Mouse (Mus musculus): ENCODE measurements around the gene Frem2.

Gene Frem2

DNA sequence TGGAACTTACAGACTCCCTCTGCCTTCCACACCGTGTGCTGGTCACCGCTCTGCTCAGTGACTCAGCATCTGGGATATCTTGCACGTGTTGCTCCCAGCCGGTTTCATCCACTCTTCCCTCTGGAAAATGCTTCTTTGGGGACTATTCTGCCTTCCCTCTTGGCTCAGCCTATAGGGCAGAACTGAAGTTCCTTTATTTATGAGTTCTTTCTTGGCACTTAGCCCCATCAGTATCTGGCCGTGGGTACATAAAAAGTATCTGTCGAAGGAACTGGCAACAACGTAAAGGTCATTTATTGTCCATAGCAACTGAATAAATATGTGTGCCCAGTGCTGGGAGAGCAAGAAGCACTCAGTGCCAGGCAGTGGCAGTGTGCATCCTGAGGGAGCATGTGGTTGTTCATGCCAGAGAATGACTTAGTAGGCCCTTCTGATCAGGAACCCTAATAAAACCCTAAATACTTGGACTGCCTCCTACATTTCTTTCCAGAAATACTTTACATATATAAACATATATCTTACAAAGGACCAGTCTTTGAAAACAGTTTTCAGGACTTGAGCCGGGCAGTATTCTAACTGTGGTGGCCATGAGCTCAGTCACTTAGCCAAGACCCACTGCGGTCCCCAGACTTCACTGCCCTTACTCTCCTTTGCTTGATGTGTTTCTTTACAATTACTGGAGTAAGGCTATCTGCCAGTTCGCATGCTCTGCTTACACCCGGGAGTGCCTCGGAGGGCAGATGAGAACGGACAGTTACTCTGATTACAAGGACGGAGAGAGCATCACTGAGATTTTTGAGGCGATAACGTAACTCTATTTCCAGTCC lies 99.6 kb downstream of the Frem2 start:
- no peak for DNase-seq (ENCODE audit: low read depth in 2 of 2, low spot score in 2 of 2)

- no peak for DNase-seq (ENCODE audit: low read depth in 2 of 2, low spot score in 2 of 2)
These were observed 101.9 kb downstream of the Frem2 start for GRCm38 (mm10) chr3:53555031-53555952.

DNA sequence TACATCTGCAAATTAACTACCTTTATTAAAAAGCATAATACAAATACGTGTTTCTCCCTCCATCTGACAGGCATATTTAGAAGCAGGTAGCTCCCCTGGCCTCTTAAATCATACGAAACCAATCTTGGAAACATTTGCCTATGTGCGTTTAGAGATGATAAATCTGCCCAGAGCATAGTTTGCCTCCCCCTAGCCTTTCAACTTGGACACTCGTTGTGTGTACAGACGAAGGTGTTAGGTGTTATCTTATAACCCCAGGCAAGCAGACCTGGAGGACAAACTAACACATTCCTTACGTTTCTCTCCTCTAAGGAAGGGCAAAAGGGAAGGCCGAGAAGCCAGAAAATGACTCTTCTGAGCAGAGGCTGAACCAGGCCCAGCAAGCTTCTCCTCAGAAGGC lies 104.5 kb downstream of the Frem2 start:
- DNase-seq (ENCODE audit: low read depth in 2 of 2, low spot score in 2 of 2), result no peak

DNA sequence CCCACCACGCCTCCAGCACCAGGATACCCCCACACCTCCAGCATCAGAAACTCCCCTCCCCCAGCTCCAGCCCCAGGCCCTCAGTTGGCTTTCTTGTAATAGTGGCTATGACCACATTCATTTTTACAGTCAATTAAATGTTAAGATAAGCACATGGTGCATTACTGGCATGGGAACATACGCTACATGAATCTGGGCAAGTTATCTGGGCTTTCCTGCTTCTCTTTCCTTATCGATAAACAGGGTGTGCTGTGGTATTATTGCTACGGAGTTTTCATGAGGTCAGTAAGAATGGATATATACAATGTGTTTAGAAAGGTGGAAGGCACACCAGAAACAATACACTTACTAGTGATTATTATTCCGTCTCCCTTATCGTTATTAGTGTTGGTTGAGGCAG lies 125.1 kb downstream of the Frem2 start:
- DNase-seq (ENCODE audit: low read depth in 2 of 2, low spot score in 2 of 2), result no peak

DNA sequence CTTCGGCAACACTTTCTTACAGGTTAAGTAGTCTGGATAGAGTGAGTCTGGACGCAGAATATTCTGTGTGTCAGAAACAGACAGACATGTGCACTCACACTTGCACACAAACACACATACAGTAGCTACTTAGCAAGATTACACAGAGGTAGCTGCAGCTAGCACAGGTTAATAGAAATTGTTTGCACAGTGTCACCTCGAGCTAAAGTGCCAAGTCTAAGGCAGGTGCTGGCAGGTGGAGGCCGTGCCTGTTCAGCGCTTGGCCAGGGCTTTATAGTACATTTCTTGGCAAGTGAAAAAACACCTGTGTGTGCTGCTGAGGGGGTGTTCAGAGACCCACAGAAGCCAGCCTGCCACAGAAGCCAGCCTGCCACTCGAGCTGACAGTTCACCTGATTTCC lies 126.8 kb downstream of the Frem2 start:
- no peak for DNase-seq (ENCODE audit: low read depth in 2 of 2, low spot score in 2 of 2)

DNA sequence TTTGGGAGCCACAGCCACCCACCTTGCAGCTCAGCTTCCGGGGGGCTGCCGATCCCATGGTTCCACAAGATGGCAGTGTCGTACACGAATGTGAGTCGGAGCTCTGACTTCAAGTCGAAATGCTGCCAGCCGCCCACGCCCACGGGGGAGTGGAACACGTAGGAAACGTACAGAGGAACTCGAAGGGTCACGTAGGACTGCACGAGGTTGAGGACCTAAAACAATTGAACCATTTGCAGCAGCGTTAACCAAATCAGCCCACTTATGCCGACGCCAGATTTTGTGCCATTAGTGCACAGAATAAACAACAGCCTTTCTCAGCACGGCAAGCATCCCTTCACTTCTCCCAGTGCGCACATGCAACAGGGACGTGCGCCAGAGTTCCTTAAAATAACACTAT lies 131.4 kb downstream of the Frem2 start:
- peak; percentile 2 to 15 for DNase-seq (ENCODE audit: low read depth in 2 of 2, low spot score in 2 of 2)

- no peak for DNase-seq (ENCODE audit: low read depth in 2 of 2, low spot score in 2 of 2)
These were observed 134.4 kb downstream of the Frem2 start for GRCm38 (mm10) chr3:53522794-53523193.

DNA sequence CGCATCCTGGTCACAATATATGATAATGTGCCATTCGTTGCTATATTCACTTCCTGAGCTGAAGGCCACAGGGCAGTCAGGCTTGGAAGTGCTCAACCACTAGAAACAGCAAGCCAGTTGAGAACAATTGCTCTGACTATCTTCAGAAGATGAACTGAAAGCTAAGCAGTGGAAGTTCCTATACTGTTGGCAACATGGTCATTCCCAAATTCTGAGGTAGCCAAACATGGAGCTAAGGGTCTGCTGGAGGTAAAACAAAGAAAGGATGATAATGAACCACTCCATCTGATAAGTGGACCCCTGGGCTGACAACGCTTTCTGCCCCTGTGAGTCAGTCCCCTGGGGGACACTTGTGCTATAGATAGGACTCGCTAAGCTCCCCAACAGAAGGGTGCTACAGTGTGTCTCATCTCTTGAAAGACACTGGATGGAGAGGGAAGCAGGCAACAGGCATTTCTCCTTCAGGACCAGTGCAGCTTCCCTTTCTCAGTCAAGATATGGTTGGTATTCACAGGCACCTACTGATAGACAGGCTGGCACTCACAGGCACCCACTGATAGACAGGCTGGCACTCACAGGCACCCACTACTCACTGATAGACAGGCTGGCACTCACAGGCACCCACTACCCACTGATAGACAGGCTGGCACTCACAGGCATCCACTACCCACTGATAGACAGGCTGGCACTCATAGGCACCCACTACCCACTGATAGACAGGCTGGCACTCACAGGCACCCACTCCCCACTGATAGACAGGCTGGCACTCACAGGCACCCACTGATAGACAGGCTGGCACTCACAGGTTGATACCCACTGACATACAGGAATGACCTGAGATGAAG lies 142.7 kb downstream of the Frem2 start:
- no peak for DNase-seq (ENCODE audit: low read depth in 2 of 2, low spot score in 2 of 2)

- DNase-seq (ENCODE audit: low read depth in 2 of 2, low spot score in 2 of 2), result no peak
These were observed 144.1 kb downstream of the Frem2 start for GRCm38 (mm10) chr3:53513096-53513495.

DNA sequence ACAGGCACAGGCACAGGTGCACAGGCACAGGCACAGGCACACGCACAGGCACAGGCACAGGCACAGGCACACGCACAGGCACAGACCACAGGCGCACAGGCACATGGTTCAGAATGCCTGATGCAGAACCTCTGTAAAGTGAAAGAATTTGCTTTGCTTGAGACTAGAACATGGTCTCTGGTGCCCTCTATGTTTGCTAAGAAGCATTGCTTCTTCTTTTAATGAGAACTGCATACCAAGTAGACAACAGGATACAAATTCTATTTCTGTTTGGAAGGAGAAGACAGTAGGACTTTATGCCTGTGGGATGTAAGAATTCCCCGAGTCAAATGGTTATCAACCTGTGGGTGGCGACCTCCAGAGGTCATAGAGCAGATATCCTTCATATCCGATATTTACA lies 154.7 kb downstream of the Frem2 start:
- no peak for DNase-seq (ENCODE audit: low read depth in 2 of 2, low spot score in 2 of 2)

- DNase-seq (ENCODE audit: low read depth in 2 of 2, low spot score in 2 of 2), result no peak
These were observed 158.7 kb downstream of the Frem2 start for GRCm38 (mm10) chr3:53498351-53498905.

DNA sequence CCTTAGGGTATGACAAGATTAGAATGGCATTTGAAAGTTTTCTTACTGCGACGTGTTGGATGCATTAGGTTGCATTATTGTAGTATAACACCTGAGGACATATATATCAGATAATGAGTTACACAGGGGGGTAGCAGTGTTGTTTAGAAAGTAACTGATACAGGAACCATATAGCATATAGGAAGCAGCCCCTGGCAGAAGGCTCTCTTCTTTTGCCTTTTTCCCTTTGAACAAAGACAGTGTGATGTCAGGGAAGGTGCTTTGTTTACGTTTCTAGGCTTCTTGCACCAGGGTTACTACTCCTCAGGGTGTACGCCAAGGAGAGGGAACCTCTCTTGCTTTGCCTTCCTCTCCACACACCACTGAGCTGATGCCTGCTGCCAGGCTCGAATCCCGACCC lies 168.8 kb downstream of the Frem2 start, which contains the start of gene Stoml3:
Stoml3 (plus strand) TSS at position 301 of the 400 bp plus-strand sequence.
- no peak for DNase-seq (ENCODE audit: low read depth in 2 of 2, low spot score in 2 of 2)

DNA sequence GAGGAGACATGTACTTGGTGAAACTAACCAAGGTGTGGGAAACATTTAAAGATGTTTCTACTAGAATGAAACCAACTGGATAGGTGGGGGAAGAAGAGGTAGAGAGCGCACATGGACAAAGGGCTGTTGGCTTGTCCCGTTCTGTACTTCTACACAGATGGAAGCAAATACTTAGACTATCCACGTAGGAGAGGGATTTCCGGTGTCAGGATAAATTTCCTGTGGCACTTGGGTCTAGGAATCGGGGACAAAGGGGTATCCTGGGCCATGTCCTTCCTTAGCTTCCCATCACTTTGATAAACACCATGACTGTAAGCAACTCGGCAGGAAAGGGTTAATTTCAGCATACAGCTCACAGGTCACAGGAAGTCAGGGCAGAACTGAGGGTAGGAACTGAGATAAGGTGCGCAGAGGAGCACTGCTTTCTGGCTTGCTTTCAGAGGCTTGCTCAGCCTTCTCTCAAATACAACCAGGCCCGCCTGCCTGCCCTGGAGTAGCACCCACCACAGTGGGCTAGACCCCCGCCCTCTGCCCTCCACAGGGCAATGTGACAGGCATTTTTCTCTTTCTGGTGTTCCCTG lies 170.1 kb downstream of the Frem2 start:
- DNase-seq (ENCODE audit: low read depth in 2 of 2, low spot score in 2 of 2), result no peak

GRCm38 (mm10) chr3:53486561-53486960 lies 170.6 kb downstream of the Frem2 start:
- no peak for DNase-seq (ENCODE audit: low read depth in 2 of 2, low spot score in 2 of 2)

DNA sequence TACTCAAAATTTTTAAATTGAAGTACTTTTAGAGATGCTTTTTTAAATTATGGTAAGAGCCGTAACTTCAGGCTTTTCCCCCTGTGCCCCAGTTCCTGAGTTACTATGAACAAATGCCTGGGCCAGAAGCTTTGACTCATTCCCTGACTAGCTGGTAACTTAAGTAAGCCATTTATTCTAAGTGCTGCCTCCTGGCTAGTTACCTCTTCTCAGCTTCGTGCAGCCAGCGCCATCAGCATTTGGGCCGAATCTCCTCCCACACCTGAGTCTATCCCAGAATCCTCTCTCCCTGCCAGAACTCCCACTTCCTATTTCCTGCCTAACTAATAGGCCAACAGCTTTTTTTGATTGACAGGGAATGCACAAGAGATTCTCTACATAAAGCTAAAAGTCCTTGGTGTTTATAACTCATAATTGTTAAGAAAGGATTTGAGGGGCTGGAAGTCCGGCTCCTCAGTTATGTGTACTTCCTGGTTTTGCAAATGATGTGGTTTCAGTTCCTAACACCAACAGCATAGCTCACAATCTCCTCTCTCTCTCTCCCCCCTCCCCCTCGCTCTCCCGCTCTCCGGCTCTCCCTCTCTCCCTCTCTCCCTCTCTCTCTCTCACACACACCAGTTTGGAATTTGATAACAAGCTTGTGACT lies 173.6 kb downstream of the Frem2 start:
- DNase-seq (ENCODE audit: low read depth in 2 of 2, low spot score in 2 of 2), result no peak

- no peak for DNase-seq (ENCODE audit: low read depth in 2 of 2, low spot score in 2 of 2)
These were observed 178.6 kb downstream of the Frem2 start for GRCm38 (mm10) chr3:53478419-53479046.

- DNase-seq (ENCODE audit: low read depth in 2 of 2, low spot score in 2 of 2), result no peak
These were observed 179.7 kb downstream of the Frem2 start for GRCm38 (mm10) chr3:53477468-53477867.

DNA sequence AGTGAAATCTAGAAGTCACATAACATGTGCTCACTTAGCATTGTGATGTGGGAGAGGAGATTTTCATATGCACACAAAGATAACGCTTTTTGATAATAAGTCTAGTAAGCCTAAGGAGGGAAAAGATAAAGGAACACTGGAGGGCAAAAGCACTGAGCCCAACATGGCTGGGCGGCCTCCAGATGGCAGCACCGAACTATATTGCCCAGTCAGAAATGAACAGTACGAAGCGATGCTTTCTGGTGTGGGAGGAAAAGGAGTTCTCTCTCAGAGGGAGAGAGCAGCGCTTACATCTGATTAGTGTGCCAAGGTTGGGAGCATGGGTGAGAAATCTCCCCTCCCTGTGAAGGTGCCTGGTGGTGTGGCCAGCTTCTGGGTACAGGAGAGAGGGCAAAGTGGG lies 181.3 kb downstream of the Frem2 start:
- DNase-seq (ENCODE audit: low read depth in 2 of 2, low spot score in 2 of 2), result no peak

- DNase-seq (ENCODE audit: low read depth in 2 of 2, low spot score in 2 of 2), result no peak
These were observed 183.0 kb downstream of the Frem2 start for GRCm38 (mm10) chr3:53474179-53474578.

GRCm38 (mm10) chr3:53472061-53472460 lies 185.1 kb downstream of the Frem2 start:
- no peak for DNase-seq (ENCODE audit: low read depth in 2 of 2, low spot score in 2 of 2)
